Mouse (Mus musculus): ENCODE data around the gene Tmem44. TPM values are rescaled to one million over a fixed set of nuclear protein-coding genes. Genes with fewer than 3 reads are reported as not detected.

The Tmem44 gene
- 10 to 100 TPM; 66.5 to 73.7 TPM for total RNA-seq (2021)

- intact Hi-C loops (cut with DNase I), result no loop called here
- DNase-seq (ENCODE audit: low spot score in 2 of 2), result no peak
Measured at GRCm38 (mm10) chr16:30550748-30551192, at the start of gene Tmem44. TSS of gene Tmem44 (minus strand) at chr16:30550842.

DNA sequence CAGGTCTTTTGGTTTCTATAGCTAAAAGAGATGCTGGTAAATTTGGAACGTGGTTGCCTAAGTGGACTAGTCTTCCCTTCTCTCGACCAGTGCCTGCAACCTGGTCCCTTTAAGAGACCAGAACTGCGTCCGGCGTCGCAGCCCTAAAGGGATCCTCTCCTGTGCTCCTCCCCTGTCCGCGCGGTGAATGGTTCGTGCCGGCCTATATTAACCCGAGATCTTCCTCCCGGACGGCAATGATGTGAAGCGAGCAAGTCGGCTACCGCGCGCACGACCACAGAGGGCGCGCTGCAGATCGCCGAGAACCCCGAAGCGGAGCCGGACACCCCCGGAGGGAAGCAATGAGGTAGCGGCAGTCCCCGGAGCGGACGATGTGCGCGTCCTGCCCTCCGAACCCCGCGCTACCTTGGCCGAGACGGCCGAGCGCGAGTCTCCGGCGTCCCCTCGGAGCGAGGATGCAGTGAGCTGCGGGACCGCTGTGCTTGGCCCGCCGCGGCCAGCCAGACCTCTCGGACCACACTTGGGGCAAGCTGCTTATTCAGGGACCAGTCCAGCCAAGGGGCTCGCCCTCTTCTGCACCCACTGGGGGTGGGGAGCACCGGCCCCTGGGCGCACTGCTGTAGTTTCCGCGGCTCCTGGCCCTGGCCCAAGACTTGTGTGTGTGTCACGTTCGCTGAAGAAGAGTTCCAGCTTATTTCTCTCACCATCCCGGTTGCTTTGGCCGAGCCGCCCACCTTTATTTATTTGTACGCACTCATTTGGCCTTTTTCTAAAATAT lies 49.0 kb upstream of the Tmem44 start, which contains the start of gene Fam43a:
Gene Fam43a, plus strand, starts transcription at position 233 of the 778 bp plus-strand sequence.
- peak; percentile 81 to 90 for DNase-seq (ENCODE audit: low spot score in 2 of 2)

DNA sequence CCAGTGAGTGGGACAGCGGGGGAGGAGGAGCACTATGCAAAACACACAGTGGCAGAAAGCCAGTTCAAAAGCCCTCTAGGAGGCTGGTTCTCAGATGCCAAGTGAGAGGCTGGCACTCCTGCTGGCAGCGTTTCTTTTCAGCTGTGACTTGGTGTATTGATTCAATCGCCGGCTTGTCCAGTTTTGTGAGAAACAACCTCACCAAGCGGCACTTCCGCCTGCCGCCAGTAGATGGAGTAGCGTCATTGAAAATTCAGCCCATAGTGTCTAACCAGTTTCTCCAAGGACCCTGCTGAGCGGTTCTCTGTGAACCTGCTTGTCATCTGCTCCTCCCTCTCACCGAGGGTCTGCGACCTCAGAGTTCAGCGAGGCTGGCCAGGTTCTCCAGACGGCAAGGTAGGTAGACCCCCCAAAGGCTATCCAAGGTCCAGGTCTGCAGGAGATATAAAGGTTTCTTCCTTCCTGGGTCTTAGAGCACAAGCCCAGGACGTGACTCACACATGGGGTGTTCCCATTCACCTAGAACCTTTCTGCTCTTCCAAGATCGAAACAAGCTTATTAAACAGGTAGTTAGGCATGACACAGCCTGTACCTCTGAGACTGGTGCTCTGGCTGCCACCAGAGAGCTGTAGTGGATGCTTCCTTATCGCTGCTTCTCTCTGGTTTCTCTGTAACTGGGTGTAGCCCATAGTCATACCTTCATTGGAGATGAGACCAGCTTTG lies 46.5 kb upstream of the Tmem44 start:
- intact Hi-C loops (cut with DNase I), result loop anchor here (1.0 to 10.0 kb wide), 3 partner anchors 380 to 758 kb away; no protein-coding TSS in a partner anchor
- DNase-seq (ENCODE audit: low spot score in 2 of 2), result peak; percentile 93 to 95

More for the DNA sequence above, 49.0 kb upstream of the Tmem44 start, which contains the start of gene Fam43a:
- intact Hi-C loops (cut with DNase I), result loop anchor here (2.0 to 10.0 kb wide), 4 partner anchors 63 to 755 kb away; no protein-coding TSS in a partner anchor

GRCm38 (mm10) chr16:30595835-30596557 lies 45.4 kb upstream of the Tmem44 start:
- peak in 1 of 2 experiments; percentile 57 for DNase-seq (ENCODE audit: low spot score in 2 of 2)
- intact Hi-C loops (cut with DNase I), result loop anchor here (10.0 kb wide), 1 partner anchor 759 kb away; no protein-coding TSS in a partner anchor

- intact Hi-C loops (cut with DNase I), result loop anchor here (10.0 kb wide), 1 partner anchor 759 kb away; no protein-coding TSS in a partner anchor
- no peak for DNase-seq (ENCODE audit: low spot score in 2 of 2)
Measured at GRCm38 (mm10) chr16:30595356-30595755, 44.7 kb upstream of the Tmem44 start.

- intact Hi-C loops (cut with DNase I), result loop anchor here (10.0 kb wide), 1 partner anchor 763 kb away; no protein-coding TSS in a partner anchor
Measured at GRCm38 (mm10) chr16:30591990-30592389, 41.3 kb upstream of the Tmem44 start.

DNA sequence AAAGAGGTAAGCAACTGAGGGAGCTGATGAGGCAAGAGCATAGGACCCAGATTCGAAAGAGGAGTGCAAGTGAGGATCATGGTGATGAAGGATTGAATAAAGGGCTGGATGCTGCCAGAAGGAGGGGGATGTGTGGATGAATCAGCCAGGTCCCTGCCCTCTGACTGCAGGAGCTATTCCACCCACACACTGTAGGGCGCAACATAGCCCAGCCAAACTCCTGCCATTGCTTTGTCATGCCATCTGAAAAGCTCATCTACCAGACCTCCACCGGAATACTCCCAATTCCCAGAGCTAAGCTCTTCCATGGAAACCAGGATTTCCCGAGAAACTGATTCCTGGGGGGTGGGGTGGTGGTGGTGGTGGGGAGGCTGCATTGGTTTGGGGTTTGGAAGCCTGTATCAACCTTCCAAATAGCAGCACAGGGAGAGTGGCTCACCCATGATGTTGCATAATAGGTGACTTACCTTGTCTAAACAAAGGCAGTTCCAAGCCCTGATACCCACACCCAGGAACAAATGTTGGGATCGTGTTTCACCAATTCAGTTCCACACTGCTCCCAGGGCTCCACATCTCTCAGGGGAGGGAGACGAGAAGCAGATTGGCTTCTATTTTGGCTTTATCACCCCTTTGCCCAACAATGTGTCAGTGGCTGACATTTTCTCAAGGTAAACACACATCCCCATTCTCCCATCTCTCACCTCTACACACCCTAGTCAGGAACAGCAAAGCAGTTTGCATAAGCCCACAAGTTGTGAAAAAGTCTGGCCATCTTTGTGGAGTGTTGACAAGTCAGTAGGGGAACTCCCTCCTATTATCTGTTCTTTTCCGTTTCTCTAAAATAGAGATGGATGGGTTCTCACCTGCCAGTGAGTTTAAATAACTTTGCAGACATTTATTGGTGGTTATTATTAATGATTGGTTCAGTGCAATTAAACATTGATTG lies 39.9 kb upstream of the Tmem44 start:
- DNase-seq (ENCODE audit: low spot score in 2 of 2), result no peak
- intact Hi-C loops (cut with DNase I), result loop anchor here (10.0 kb wide), 1 partner anchor 764 kb away; no protein-coding TSS in a partner anchor

More at GRCm38 (mm10) chr16:30591990-30592389, 41.3 kb upstream of the Tmem44 start:
- no peak for DNase-seq (ENCODE audit: low spot score in 2 of 2)

DNA sequence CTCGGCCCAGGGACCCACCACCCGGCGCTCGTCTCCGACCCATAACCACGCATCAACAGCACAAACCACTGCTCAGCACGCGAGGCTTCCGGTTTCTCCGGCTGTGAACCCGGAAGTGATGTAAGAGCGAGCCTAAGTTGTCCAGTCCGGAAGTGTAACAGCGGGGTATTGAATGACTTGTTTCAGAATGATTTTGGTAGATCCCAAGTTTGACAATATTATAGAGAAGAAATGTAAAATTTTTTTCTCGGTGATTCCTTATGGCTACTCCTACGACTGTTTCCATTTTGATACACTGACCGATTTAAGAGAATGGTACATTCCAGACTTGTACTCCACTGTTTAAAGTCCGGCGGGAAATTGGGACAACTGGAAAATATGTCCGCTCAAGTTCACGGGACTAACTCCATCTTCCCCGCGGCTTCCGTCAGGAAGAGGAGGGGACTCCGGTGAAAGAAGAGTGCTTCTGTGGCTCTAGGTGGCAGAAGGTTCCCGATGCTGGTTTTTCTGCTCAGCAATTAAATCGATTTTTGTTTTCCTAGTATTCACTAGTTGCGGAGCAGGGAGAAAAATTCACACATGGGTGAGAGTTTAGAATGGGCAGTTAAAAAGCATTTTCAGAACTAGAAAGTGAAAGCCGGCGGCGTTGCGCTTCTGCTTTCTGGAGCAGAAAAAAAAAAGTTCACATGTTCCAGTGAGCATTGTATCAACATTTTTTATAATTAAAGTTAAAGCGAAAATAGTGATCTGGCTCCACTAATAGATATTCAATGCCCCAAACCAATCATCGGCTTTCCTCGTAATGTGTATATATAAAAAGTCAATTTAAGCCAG lies 37.1 kb upstream of the Tmem44 start, which contains the start of gene Lsg1:
Gene Lsg1, minus strand, starts transcription at position 99 of the 834 bp plus-strand sequence.
- intact Hi-C loops (cut with DNase I), result no loop called here
- DNase-seq (ENCODE audit: low spot score in 2 of 2), result peak; percentile 87 to 95

- intact Hi-C loops (cut with DNase I), result no loop called here
- no peak for DNase-seq (ENCODE audit: low spot score in 2 of 2)
Measured at GRCm38 (mm10) chr16:30586935-30587493, 36.4 kb upstream of the Tmem44 start.

- no peak for DNase-seq (ENCODE audit: low spot score in 2 of 2)
Measured at GRCm38 (mm10) chr16:30580765-30581164, 30.1 kb upstream of the Tmem44 start.

GRCm38 (mm10) chr16:30576392-30576791 lies 25.8 kb upstream of the Tmem44 start:
- intact Hi-C loops (cut with DNase I), result no loop called here
- DNase-seq (ENCODE audit: low spot score in 2 of 2), result no peak

More at GRCm38 (mm10) chr16:30580765-30581164, 30.1 kb upstream of the Tmem44 start:
- intact Hi-C loops (cut with DNase I), result no loop called here

DNA sequence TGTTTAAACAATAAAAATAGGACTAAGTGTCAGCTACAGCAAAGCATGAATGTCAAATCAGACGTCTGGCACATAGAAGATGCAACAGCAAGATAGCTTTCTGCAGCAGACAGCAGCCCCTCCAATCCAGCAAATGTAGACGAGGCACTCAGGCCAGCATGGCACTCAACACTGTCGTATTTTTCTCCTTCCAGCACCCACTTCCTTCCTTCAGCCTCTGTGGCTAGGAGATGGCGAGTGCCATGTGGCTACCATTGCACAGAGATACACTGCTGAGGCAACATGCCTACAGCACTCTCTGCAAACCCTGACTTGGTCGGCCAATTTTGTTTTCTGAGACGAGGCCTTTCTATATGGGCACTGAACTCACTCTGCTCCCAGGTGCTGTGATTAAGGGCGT lies 25.2 kb upstream of the Tmem44 start:
- intact Hi-C loops (cut with DNase I), result no loop called here
- no peak for DNase-seq (ENCODE audit: low spot score in 2 of 2)

- intact Hi-C loops (cut with DNase I), result no loop called here
- no peak for DNase-seq (ENCODE audit: low spot score in 2 of 2)
Measured at GRCm38 (mm10) chr16:30572239-30572638, 21.6 kb upstream of the Tmem44 start.

GRCm38 (mm10) chr16:30571378-30571777 lies 20.7 kb upstream of the Tmem44 start:
- DNase-seq (ENCODE audit: low spot score in 2 of 2), result no peak
- intact Hi-C loops (cut with DNase I), result no loop called here

DNA sequence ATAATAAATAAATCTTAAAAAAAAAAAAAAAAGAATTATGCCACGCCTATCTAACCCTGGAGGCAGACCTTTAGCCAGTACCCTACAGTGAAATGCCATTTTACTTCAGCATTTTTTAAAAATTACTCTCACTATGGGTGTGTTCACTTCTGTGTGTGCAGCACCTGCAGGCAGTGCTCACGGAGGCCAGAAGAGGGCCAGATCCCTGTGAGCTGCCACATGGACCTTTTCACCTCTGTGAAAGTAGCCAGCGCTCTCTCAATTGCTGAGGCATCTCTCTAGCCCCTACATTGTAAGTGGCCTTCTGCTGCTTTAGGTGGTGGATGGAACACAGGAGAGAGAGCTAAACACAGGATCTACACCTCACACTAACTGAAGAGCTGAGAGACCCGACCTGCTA lies 19.5 kb upstream of the Tmem44 start:
- intact Hi-C loops (cut with DNase I), result no loop called here

DNA sequence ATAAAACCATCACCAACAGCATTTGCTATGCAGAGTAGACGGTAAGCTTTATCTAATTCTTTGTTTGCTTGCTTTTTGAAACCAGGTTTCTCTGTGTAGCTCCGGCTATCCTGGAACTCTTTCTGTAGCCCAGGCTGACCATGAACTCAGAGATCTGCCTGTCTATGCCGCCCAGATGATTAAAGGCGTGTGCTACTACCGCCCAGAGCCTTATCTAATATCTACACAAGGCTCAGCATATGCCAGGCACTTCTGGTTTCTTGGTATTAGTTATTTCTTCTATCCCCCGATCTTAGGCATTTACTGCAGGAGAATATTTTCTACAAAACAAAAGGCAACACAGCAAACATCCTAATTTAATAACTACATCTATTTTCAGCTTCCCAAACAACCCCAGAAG lies 15.0 kb upstream of the Tmem44 start:
- DNase-seq (ENCODE audit: low spot score in 2 of 2), result no peak
- intact Hi-C loops (cut with DNase I), result no loop called here

More for the DNA sequence above, 19.5 kb upstream of the Tmem44 start:
- DNase-seq (ENCODE audit: low spot score in 2 of 2), result no peak

DNA sequence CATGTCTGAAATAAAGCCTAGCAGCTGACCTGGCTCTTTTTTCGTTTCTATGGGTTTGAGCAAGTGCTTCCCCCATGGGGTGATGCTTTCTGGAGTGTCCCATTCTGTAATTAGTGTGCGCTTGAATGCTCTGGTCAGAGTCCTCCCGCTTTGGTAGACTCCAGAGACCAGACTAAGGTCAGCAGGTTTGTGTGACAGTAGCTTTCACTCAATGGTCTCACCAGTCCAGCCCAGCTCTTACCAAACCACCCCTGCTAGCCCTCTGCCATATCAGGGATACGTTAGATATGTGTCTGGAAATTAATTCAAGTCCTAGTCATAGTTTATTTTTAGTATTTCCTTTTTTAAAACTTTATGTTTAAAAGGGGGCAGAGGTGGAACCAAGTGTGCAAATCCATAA lies 10.0 kb upstream of the Tmem44 start:
- intact Hi-C loops (cut with DNase I), result no loop called here
- no peak for DNase-seq (ENCODE audit: low spot score in 2 of 2)
